Mouse (Mus musculus) thymus, adult 18-20 months (tissue): ENCODE measurements around the gene Mtmr2.

Experiments used
- DNase-seq, 2 experiments: peaks; one replicate each; pipeline ENCODE4 v3.0.0; 2022; ENCODE audit warnings: mixed read lengths in 2 of 2

Gene Mtmr2

GRCm38 (mm10) chr9:13809937-13810336 is 61.7 kb downstream of the Mtmr2 start:
- DNase-seq: no peak

GRCm38 (mm10) chr9:13818369-13818768 is 70.2 kb downstream of the Mtmr2 start:
- DNase-seq: no peak

- DNase-seq: no peak
Observed at GRCm38 (mm10) chr9:13820774-13821173, 72.6 kb downstream of the Mtmr2 start.

- no peak for DNase-seq
Observed at GRCm38 (mm10) chr9:13825896-13826295, 77.7 kb downstream of the Mtmr2 start.

DNA sequence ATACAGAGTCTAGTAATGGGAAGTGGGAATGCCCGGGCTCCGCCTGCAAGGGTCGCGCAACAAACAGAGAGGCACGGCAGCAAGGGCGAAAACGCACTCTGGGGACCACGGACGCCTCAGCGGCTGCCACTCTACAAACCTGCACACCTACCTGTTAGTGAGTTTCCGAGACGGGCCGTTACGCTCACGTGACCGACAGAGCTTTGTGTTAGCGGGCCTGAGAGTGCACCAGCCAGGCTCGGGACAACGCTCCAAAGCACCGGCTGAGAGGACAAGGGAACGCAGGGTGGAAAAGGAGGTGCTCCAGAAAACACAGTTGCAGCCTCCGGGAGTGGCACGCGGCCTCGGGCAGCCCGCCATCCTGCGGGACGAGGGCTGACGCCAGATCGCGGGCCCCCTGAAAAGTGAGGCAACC is 78.2 kb downstream of the Mtmr2 start:
- peak; percentile 64 to 74 for DNase-seq

DNA sequence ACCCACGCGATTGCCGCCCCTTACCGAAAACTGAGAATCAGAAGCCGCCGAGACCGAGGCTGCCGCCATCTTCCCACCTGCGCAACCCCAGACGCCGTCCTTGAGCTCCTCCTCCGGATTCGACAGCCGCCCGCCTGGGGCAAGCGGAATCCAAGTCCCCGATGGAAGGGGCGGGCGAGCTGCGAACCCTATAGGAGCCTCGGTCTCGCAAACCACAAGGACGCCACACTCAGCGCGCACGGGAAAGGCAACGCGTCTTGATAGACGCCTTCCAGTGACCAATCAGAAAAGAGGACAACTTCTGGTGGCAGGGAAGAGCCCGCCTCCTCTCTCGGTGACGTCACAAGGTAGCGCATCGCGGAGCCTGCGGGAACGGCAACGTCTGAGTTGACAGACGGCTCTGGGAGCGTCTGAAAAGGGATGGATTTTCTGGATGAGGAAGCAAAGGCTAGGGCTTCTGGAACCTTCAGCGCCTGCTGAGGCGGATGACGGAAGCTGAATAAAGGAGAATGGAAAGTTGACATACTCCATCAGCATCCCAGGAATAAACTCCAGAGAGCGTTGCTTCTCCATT is 78.7 kb downstream of the Mtmr2 start, which contains the start of gene Cep57:
Cep57 (minus strand) TSS at position 276 of the 574 bp plus-strand sequence.
- DNase-seq: peak; percentile 93 to 97

DNA sequence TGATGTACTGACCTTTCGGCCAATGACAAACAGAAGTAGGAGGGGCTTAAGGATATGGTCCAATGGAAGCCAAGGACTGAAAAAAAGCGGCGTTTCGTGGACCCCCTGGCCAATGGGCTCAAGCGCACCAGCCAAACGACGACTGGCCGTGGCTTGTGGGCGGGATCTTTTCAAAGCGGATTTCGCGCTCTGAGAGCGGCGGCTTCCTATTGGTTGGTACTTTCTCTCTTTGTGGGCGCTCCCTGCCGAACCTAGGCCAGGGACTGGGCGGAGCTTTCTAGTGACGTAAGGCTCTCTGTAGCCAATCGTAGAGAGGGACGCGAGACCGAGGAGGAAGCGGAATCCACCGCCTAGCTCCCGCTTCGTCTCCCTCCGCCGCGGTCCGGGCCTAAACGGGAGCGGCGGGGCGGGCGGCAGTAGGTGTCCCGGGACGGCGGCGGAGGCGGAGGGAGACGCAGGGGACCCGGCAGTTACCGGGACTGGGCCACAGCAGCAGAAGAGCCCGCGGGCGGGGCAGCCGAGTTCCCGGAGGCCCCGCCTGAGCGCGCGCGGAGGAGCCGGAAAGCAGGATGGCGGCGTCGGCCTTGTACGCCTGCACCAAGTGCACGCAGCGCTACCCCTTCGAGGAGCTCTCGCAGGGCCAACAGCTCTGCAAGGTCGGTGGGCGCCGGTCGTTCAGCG is 79.3 kb downstream of the Mtmr2 start, which contains the start of gene Fam76b:
Fam76b (plus strand) TSS at position 311 of the 681 bp plus-strand sequence.
- DNase-seq: peak; percentile 99 to 100

DNA sequence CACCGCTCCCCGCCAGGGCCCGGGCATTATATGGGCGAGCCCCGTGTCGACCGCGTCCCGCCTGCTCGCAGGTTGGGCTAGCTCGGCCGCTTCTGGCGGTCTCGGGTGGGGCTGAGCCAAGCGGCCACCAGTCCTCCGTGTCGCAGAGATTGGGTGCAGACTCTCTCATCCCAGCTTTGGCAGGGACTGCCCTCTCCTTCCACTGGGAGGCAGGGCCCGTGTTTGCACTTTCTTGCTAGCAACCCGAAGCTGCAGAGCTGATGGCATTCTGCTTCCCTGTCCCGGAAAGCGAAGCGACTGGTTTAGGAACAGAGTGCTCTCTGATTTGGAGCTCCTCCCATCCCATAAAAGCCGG is 79.9 kb downstream of the Mtmr2 start:
- DNase-seq: no peak

- no peak for DNase-seq
Observed at GRCm38 (mm10) chr9:13835256-13835655, 87.0 kb downstream of the Mtmr2 start.

DNA sequence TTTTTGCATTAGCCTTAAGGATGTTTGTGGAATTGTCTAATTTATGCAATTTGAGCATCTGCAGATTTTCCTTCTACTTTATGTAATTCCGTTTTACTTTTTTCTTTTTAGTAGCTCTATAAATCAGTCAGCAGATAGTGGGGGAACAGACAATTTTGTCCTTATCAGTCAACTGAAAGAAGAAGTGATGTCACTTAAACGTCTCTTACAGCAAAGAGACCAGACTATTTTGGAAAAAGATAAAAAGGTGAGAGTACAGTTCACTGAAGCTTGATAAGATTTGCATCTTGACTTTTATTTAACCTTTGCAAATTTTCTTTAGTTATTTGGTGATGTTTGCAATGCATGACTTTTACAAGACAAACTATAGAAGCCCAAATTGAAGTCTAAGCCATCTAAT is 88.5 kb downstream of the Mtmr2 start:
- DNase-seq: no peak

DNA sequence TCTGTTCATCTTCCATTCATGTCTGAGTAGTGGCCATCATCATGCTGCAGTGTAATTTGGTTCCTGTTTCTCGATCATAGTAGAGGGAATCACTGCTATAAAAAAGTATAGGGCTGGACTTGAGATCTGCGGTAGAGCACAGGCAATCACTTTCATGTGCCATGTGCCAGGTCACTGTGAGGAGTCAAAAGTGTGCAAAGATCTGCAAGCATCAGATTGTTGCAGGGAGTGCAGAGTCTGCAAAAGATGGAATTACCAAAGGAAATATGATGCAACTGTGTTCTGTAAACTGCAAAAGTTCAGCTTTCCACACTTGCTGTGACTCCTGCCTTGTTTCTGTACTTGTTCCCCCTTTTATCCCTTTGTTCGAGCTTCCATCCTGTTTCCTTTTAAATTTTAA is 99.4 kb downstream of the Mtmr2 start:
- no peak for DNase-seq

- no peak for DNase-seq
Observed at GRCm38 (mm10) chr9:13848481-13849480, 100.6 kb downstream of the Mtmr2 start.

DNA sequence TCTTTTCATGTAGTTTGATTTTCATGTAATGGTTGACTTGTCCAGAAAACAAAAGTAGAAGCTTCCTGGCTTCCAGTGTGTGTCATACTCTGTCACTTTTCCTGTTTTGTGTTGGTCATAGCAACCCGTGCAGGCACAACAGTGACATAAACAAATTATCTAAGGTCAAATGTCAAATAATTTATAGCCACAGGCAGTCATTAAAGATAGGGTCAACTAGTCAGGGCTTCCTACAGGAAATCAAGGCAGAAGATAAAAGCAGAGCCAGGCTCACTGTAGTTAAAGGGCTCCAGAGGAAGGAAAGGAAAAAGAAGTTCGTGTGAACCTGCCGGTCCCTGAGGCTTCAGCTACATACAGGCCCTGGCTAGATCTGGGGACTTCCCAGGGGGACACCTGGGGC is 105.7 kb downstream of the Mtmr2 start:
- no peak for DNase-seq
